Mouse (Mus musculus) CH12F3 (cell line): ENCODE measurements around the gene Gls.

Experiments
- in situ Hi-C: fragments of 300-500 bp; cut with MboI; formaldehyde crosslinking; loops from 2 replicates; pipeline ENCODE4 v1.14.3; 2020; ENCODE audit warnings: low sequenced_read_pairs

Gls gene

DNA sequence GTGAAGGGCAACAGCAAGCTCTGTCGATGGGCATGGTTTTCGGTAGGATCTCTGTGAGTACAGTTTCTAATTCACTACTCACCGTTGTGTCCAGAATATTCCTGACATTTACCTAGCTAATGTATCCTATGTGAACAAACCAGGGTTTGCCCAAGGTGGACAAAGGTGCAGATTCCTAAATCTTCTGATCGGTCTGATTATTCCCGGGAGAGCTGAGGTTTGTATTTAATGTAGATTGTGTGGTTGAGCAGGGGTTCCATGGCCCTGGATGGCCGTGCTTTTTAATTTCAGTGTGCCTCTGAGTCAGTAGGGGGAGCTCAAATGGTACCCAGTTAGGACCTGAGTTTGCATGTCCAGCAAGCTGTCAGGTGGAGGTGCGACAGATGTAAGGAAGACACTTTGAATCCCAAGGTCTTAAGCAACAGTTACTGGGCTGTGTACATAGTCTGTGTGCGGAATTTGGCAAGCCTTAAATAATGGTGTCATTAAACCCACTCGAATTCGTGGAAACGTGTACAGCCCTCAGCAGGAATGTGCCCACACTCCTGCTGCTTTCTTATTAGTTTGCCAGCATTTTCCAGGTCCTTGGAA is 101.2 kb downstream of the Gls start:
- in situ Hi-C loops, result no loop called here

- in situ Hi-C loops, result no loop called here
Measured at GRCm38 (mm10) chr1:52129794-52130193, 103.2 kb downstream of the Gls start.

- in situ Hi-C loops, result no loop called here
Measured at GRCm38 (mm10) chr1:52127350-52127749, 105.7 kb downstream of the Gls start.

DNA sequence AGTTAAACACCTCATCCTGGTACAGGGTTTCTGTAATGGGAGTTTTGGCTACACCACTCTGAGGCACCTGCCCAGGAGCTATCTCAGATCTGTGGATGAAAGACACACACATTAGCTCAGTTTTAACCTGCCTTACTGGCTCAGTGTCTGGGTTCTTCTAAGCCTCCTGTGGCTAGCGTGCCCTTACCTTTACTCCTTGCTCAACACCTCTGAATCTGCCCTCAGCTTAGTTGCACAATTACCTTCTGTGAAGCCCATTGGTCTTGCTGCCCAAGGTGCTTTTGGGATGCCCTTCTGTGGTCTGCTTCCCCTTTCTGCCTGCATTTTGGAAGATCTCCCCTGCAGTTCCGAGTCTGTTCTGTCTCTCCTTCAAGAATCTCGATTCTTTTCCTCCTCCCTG is 108.2 kb downstream of the Gls start:
- in situ Hi-C loops, result no loop called here

DNA sequence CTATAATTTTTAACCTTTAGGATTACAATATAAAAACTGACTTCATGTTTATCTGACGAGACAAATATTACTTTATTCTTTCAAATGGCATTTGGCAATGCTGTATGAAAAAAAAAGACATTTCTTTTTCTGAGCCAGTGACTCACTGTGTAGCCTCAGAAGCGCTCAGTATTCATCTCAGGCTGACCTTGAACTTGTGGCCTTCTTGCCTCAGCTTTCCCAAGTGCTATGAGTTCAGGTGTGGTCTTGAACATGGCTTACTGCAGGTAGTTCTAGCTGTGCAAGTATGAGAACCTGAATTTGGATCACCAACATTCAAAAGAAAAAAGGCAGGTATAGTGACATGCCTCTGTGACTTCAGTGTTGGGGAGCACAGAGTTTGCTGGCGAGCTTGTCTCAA is 112.0 kb downstream of the Gls start:
- in situ Hi-C loops, result no loop called here

DNA sequence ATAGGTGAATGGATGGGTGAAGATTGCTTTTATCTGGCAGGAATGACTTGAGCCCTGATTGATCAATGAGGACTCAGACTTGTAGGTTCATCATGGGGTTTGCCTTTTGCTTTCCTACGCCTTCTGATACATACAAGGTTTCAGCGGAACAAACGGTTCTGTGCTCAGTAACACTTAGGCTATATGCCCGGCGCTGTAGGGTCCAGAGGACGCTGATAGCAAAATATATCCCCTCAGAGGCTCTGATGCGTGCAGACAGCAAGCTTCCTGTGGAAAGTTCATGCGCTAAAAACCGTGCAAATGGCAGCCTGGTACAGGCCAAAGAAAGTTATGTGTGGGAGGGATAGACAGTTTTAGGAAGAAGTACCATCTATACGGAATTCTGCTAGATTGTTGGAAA is 112.8 kb downstream of the Gls start:
- in situ Hi-C loops, result no loop called here

- in situ Hi-C loops, result no loop called here
Measured at GRCm38 (mm10) chr1:52119691-52120090, 113.3 kb downstream of the Gls start.

DNA sequence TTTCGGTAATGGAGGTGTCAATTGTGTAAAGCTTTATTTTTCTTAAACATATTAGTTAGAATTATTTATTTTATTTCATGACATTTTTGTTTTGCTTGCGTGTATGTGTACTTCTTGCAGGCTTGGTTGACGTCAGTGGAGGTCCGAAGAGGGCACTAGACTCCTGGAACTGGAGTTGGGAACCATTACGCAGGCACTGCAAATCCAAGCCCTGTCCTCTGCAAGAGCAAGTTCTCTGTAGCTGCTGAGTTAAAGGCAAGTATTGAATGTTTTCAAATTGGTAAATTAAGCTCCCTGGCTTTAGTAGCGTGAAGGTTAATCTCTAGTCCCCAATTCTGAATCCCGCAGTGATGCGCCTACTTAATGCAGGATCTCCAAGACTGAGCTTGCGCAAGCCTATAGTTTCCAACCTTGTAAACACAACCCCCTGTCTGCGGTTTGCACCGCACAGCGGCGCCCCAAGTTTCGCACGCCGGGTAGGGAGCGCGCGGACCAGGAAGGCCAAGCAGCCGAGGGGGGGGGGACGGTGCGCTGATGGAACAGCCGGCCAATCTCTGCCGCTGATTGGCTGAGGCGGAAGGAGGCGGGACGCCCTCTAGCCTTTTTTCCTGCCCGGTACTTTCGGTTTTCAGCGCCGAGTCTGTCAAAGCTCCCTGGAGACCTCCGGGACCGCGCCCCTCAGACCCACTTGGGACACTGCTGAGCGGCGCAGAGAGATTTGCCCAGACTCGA is 114.0 kb downstream of the Gls start, which contains the start of gene Stat1:
Gene Stat1, plus strand, starts transcription at position 581 of the 732 bp plus-strand sequence.
- in situ Hi-C loops, result no loop called here

GRCm38 (mm10) chr1:52117777-52118176 is 115.3 kb downstream of the Gls start:
- in situ Hi-C loops, result no loop called here

DNA sequence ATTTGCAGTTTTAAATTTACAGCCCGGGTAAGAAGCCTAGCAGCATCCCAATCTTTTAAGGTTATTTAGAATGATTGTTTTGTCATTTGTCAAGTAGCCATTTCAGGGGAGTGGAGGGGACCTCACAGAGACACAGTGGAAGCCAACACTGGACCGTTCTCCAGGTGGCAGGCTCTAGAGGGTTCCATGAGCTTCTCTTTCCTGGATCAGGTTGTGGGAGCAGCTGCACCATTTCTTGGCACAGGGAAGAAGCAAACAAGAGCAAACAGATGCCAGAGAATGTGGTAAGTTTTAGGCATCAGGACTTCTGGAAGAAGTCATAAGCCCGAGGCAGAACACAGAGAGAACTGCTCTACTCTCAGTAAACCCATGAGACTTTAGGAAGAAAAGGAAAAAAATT is 116.6 kb downstream of the Gls start:
- in situ Hi-C loops, result no loop called here

- in situ Hi-C loops, result no loop called here
Measured at GRCm38 (mm10) chr1:52113666-52114069, 119.4 kb downstream of the Gls start.
